Mouse (Mus musculus) stomach, postnatal 0 days (tissue): ENCODE measurements at regions not wholly inside any gene's neighbourhood (a gene's known extent, or its start where the extent isn't known, plus 50 kb on each side); places are given as distances from the start of the nearest gene placed in this dataset.

Experiments
- CTCF ChIP-seq: IDR thresholded peaks from 2 replicates; pipeline ENCODE4 v1.5.1; 2016; ENCODE audit warnings: antibody characterized with exemption, low read depth, mild to moderate bottlenecking, moderate library complexity
- EP300 ChIP-seq: optimal IDR thresholded peaks from 2 replicates; pipeline ENCODE3; 2016; ENCODE audit warnings: antibody characterized with exemption

GRCm38 (mm10) chr2:171985813-171986572, 57.3 kb downstream of the Cbln4 start:
- TF ChIP-seq CTCF (no peak), EP300 (no peak)
